Mouse (Mus musculus): ENCODE measurements around the gene Vmn2r75. TPM values are rescaled to one million over a fixed set of nuclear protein-coding genes. Genes with fewer than 3 reads are reported as not detected.
"Not testable (repeated sequence)": the region's sequence is repeated elsewhere in the genome, so short reads cannot be mapped to it uniquely, and the experiment has no call there.

Vmn2r75 gene
- polyA plus RNA-seq (2015; fragmentation: Nextera tagmentation; extraction: Ambion mirVana): not detected in 2 replicates

- H3K36me3 ChIP-seq (ENCODE audit: control insufficient read depth, insufficient read depth); ATAC-seq (replicated peaks; ENCODE audit: extremely low read depth, insufficient read depth, low FRiP score); H3K4me1 ChIP-seq (ENCODE audit: control insufficient read depth, insufficient read depth, low read length); H3K9ac ChIP-seq (ENCODE audit: low read length); H3K4me2 ChIP-seq (ENCODE audit: low read depth, low read length); H3K9me3 ChIP-seq (replicated peaks; ENCODE audit: control insufficient read depth, low read length); H3K27me3 ChIP-seq (ENCODE audit: control insufficient read depth, insufficient read depth, low read length); H3K27ac ChIP-seq (ENCODE audit: low read length); H3K4me3 ChIP-seq (ENCODE audit: low read length): not testable (repeated sequence)
- WGBS: 49% methylated on average over 1 of the region's 1 CpGs
These were observed at the start of gene Vmn2r75 for GRCm38 (mm10) chr7:86171678-86172077. TSS of gene Vmn2r75 (minus strand) at chr7:86171778.

GRCm38 (mm10) chr7:86211345-86211744, 39.8 kb upstream of the Vmn2r75 start:
- Histone ChIP-seq H3K4me3 (ENCODE audit: low read length) (no peak overlapping the region), H3K27me3 (ENCODE audit: control insufficient read depth, insufficient read depth, low read length) (no peaks in the 10 kb centered on the region), H3K27ac (ENCODE audit: low read length) (no peak overlapping the region), H3K4me1 (ENCODE audit: control insufficient read depth, insufficient read depth, low read length) (no peaks in the 10 kb centered on the region), H3K9me3 (replicated peaks; ENCODE audit: control insufficient read depth, low read length) (no peaks in the 10 kb centered on the region), H3K36me3 (ENCODE audit: control insufficient read depth, insufficient read depth) (no peaks in the 10 kb centered on the region), H3K4me2 (ENCODE audit: low read depth, low read length) (no peak overlapping the region), H3K9ac (ENCODE audit: low read length) (no peak overlapping the region)
- no peak for ATAC-seq (replicated peaks; ENCODE audit: extremely low read depth, insufficient read depth, low FRiP score)

Other genes with a start within 250 kb of the Vmn2r75 start
- gene Vmn2r74, start 210.1 kb downstream of the Vmn2r75 start, polyA plus RNA-seq (2015; fragmentation: Nextera tagmentation; extraction: Ambion mirVana): not detected in 2 replicates
- not detected in 2 replicates for gene Vmn2r76, start 74.5 kb upstream of the Vmn2r75 start, polyA plus RNA-seq (2015; fragmentation: Nextera tagmentation; extraction: Ambion mirVana)
- gene Olfr310, start 105.4 kb upstream of the Vmn2r75 start, polyA plus RNA-seq (2015; fragmentation: Nextera tagmentation; extraction: Ambion mirVana): not detected in 2 replicates
- not detected in 2 replicates for gene Olfr309, start 141.9 kb upstream of the Vmn2r75 start, polyA plus RNA-seq (2015; fragmentation: Nextera tagmentation; extraction: Ambion mirVana)
- gene Olfr308, start 153.9 kb upstream of the Vmn2r75 start, polyA plus RNA-seq (2015; fragmentation: Nextera tagmentation; extraction: Ambion mirVana): not detected in 2 replicates
- gene Olfr307, start 165.8 kb upstream of the Vmn2r75 start, polyA plus RNA-seq (2015; fragmentation: Nextera tagmentation; extraction: Ambion mirVana): not detected in 2 replicates
- not detected in 2 replicates for gene Olfr305, start 195.2 kb upstream of the Vmn2r75 start, polyA plus RNA-seq (2015; fragmentation: Nextera tagmentation; extraction: Ambion mirVana)
- not detected in 2 replicates for gene Olfr304, start 214.9 kb upstream of the Vmn2r75 start, polyA plus RNA-seq (2015; fragmentation: Nextera tagmentation; extraction: Ambion mirVana)
- not detected in 2 replicates for gene Olfr303, start 226.0 kb upstream of the Vmn2r75 start, polyA plus RNA-seq (2015; fragmentation: Nextera tagmentation; extraction: Ambion mirVana)
- not detected in 2 replicates for gene Olfr301, start 232.1 kb upstream of the Vmn2r75 start, polyA plus RNA-seq (2015; fragmentation: Nextera tagmentation; extraction: Ambion mirVana)